Mouse (Mus musculus) monocyte, adult 5-6 weeks (primary cell): ENCODE results near the gene Catip. TPM values are rescaled to one million over a fixed set of nuclear protein-coding genes. Genes with fewer than 3 reads are reported as not detected.

Experiments used
- ATAC-seq: fragments of 153-309, 156-312 bp; replicated peaks from 2 replicates; pipeline ENCODE4 v1.8.0; 2017; ENCODE audit warnings: mild to moderate bottlenecking; ENCODE audit not compliant: low TSS enrichment, insufficient number of reproducible peaks, severe bottlenecking, poor library complexity, low FRiP score
- total RNA-seq: library from RNA; stranded (forward); fragments of 200-1000, 200-491, 200-594 nt; gene quantifications from 3 replicates; pipeline ENCODE4 v1.2.3, GENCODE M21; 2017

Catip gene
- total RNA-seq, 1 experiment from 2014 or later = 3.3 TPM

DNA sequence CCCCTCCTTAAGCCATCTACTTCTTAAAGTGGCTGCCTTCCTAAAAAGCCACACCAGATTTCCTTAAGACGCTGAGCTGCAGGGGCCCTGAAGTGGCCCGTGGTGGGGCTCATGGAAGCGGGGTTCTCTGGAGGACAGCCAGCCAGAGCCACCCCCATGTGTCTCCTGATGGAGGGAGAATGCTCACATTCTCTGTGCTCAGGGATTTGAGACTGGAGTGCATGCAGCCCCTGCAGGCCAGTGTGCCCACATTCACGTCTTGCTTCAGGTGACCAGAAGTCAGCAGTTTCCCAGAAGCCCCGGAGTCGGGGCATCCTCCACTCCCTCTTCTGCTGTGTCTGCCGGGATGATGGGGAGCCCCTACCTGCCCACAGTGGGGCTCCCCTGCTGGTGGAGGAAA is 31.1 kb downstream of the Catip start:
- no peak for ATAC-seq

DNA sequence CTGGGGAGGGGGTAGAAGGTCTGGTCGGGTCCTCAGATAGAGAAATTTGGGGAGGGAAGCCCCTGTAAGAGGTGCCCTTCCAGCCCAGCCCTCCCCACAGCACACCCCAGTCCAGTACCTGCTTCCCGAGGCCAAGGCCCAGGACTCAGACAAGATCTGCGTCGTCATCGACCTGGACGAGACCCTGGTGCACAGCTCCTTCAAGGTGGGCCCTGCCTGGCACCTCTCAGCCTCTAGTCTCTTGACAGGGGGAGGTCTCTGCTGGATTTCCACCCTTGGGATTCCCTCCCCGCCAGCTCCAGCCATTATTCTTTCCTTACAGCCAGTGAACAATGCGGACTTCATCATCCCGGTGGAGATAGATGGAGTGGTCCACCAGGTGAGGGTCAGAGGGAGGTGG is 31.8 kb downstream of the Catip start:
- no peak for ATAC-seq

DNA sequence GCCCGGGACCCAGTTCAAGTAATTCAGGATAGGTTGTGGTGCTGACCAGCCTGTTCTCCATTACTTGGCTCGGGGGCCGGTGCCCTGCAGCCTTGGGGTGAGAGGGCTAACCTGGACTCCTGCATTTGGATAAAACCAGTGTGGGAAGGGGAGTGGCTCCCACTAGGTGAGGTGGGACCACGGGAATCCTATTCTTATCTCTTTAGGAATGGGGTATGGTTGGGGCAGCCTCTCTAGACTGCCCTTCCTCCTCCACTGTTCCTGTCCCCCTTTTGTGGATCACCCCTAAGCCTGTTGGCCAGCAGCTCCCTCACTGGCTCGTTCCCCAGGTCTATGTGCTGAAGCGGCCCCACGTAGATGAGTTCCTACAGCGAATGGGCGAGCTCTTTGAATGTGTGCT is 32.4 kb downstream of the Catip start:
- ATAC-seq = no peak

DNA sequence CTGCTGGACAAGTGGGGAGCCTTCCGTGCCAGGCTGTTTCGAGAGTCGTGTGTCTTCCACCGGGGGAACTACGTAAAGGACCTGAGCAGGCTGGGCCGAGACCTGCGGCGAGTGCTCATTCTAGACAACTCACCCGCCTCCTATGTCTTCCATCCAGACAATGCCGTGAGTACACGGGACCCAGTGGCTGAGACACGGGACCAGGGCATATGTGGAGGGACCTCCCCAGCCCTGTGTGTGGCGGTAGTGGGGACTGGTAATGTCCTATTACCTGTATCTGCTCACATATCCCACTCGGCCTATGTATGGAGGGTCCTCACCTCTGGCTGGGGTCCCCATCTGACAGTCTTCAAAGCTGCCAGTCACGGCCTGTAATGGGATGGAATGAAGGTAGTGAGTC is 33.0 kb downstream of the Catip start:
- no peak for ATAC-seq

DNA sequence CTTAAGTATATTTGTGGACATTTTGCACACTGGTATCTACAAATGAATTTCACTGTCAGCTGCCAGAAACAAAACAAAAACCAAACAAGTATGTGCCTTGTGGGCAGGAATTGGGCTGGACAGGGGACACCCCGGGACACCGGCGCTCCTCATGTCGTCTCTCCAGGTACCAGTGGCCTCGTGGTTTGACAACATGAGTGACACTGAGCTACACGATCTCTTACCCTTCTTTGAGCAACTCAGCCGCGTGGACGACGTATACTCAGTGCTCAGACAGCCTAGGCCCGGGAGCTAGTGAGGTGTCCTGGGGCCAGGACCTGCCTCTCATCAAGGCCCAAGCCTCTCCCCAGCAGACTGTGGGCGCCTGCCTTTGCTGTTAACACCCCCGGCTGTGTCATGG is 33.4 kb downstream of the Catip start:
- ATAC-seq = no peak

DNA sequence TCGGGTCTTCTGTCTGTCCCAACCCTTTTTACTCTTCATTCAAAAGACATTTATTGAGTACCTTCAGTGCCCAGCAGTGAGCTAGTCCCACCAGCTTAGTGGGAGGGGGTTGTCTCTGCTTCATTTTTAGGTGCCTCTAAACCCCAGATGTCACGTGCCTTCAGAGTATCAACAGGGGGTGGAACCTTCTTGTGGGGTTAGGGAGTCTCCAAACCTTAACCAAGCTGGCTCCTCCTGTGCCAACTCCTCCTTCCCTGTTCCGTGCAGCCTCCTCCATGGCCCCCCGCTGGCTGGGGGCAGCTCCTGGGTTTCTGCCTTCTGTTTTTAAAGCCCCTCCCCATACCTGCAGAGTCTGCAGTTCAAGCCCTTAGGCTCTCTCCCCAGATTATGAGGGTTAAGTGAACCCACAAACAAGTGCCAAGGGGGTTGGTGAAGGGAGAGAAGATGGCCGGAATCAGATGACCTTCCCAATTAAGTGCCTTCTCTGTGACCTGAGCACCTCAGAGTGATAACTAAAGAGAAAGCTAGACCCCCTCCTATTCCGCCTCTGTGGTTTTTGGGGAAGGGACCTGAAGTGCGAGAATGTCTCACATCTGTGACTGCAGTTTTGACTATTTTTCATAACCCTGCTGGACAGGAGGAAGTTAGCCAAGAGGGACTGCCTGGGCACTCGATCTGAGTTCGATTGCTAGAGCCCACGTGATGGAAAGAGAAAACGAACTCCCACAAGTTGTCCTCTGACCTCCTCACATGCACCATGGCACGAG is 34.7 kb downstream of the Catip start:
- ATAC-seq = peak; percentile 30

DNA sequence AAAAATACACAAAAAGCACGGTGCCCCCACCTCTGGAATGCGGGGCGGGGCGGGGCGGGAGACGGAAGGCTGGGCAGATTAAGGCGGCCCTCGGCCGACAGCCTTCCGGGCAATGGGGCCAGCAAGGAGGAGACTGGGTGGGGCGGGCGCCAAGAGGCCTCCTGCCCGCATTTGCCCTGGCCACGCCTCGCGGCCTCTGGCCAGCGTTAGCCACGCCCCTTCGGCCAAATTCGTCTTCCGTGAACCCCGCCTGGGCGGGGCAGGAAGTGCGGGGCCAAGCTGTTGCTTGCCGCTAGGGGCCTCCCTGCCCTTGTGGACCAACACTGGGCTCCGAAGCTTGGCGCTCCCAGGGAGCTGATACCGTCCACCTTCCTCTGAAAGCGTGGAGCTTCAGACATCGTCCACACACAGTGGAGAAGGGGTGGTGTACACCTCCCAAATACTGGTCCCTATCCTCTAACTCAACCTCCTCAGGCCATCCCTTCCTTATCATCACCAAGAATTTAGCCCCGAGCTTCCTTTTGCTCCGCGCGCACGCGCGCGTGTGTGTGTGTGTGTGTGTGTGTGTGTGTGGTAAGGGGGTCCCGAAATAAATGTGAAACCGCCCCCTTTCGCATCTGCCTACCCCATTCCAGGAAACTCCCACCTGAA is 35.5 kb downstream of the Catip start:
- ATAC-seq = peak; percentile 77

DNA sequence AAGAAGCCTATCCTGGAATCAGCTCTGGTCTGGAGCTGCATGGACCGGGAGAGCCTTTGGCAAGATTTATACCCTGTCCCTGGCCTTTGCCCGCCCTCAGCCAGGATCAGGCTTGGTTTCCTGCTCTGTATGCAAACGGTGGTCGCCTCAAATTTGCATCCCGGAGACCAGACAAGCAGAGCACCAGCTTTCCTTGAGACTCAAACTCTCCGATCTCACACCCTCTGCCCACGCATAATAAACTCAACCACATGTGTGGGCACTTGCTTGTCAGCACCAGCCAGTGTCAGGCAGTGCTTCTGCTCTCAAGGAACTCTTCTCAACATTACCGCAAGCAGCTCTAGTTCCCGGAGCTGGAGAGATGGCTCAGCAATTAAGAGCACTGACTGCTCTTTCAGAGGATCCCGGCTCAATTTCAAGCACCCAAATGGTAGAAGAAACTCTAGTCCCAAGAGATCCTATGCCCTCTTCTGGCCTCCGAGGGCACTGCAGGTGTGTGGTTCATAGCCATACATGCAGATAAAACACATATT is 36.1 kb downstream of the Catip start:
- 0 out of 2 replicates have a peak, but pooled peaks have one; percentile 7 for ATAC-seq

DNA sequence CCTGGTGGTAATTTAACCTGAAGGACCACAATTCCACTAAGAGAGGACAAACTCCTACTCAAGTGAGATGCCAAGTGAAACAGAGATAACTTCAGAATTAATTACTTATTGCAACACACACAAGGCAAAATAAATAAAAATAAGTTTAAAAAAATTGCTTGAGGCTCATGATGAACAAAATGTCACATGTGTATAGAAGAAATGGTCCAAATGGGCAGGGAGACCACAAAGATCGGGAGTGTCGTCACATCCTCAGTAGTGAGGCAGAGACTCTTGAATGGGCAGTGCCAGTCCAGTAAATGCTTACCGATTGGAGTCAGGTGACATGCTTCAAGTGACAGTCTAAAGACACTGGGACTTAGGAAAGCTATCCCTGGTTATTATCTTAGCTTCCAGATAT is 38.6 kb downstream of the Catip start:
- no peak for ATAC-seq

DNA sequence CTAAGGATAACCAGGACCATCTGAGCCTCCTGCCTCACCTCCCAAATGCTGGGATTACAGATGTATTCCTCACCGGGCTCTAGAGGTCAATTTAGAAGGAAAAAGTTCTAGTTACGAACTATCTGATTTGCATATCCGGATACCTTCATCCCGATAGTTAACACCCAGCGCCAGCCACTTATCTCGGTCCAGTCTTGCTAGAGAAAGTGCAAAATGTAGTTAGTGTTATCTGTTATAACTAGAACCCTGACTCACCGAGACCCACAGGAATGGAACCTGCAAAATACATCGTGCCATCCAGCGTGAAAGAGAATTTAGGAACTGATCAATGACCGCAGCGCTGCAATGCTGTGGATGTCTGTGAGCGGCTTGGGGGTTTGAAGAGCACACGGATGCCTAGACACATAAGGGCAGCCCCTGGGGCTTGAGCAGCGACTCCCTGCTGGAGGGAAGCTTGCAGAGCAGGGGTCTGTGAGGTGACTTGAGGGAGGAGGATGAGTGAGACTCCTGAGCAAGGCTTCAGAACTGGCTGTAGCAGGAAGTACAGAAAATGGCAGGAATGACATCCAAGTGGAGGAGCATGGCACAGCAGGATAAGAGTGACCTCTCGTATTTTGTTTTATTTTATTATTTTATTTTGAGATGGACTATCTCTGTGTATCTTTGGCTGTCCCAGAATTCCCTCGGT is 39.3 kb downstream of the Catip start:
- ATAC-seq = no peak

DNA sequence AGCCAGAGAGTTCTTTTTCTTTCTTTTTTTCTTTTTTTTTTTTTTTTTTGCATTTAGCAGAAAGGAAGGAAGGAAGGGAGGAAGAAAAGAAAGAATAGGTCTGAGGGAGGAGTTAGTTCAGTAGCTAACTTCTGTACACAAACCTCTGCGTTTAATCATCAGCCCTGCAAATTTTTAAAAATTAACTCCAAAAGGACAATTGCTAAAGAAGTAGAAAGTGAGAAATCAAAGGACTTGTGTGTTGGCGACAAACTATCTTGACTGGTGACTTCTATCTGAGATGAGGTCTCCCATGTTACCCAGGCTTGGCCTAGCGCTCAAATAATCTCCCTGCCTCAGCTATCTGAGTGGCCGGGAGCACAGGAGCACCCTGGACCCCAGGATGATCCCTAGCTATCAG is 42.3 kb downstream of the Catip start:
- ATAC-seq = no peak

DNA sequence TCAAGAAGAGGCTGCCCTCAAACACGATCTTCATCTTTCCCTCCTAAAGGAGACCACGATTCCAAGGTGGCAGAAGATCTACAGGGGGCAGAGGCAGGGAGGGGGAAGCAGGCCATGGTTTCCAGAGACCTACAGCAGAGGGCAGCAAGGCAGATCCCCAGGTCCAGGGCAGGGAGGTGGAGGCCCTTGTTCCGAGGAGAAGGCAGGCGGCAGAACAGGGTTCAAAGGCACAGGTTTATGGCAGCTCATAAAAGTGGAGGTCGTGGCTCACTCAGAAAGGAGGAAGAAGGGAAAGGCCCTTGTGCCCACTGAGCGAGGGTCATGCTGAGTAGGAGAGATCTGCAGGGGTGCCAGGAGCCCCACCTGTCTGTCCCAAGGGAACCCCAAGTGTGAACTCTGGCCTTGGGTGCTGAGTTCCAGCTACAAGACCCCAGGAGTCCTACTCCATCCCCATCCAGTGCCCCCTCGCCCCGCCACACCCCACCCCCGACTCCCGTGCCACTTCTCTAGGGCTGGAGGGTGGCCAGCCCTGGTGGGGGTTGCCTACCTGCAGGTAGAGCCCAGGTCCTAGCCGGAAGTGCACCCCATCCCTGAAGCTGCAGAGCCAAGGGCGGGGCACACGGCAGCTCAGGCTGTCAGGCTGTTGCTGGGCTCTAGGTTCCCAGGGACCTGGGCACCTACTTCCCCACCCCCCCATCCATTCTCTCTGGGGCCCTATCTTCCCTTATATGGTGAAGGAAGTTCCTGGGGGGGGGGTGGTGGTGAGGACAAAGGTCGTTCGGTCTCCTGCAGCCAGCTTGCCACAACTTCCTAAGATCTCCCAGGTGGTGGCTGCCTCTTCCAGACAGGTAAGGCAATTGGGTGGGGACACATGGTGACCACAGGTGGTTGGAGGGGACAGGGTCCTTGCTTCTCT is 46.9 kb downstream of the Catip start, which contains the start of gene Vil1:
Vil1 (plus strand) TSS at position 788 of the 916 bp plus-strand sequence.
- ATAC-seq = no peak

DNA sequence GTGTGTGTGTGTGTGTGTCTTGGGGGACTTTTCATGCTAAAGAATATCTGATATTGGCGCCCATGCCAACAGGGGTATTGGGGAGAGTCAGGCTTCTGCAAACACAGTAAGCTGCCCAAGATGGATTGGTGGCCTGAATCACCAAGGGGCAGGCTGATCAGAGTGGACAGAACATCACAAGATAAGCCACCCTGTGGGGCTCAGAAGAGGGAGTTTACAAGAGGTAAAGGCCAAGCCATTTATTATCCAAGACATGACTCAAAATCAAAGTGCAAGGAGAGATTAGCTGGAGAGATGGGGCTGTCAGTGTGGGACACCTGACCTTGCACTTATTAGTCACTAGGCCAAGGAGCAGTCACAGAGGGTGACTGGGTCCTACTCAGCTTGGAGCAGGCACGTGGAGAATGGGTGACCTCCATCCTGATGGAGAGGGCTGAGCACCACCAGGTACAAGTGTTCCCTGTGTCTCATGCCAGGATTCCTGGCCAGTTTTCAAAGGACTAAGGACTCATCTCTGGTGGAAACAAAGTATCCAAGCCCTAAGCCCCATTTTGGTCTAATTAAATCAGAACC is 49.9 kb downstream of the Catip start:
- ATAC-seq = no peak

DNA sequence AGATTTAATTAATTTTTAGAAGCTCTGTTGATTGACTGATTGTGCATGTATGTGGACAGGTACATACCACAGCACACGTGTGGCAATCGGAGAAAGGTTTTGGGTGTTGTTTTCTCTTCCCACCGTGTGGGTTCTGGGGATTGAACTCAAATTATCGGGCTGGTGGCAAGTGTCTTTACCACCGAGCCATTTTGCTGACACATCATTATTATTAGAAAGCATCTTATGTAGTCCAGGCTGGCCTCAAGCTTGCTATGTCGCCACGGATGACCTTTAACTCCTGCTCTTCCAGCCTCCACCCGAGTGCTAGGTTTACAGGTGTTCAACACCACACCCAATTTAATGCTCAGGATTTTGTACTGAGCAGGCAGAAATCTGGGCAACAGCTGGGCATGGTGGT is 50.8 kb downstream of the Catip start:
- ATAC-seq = no peak

DNA sequence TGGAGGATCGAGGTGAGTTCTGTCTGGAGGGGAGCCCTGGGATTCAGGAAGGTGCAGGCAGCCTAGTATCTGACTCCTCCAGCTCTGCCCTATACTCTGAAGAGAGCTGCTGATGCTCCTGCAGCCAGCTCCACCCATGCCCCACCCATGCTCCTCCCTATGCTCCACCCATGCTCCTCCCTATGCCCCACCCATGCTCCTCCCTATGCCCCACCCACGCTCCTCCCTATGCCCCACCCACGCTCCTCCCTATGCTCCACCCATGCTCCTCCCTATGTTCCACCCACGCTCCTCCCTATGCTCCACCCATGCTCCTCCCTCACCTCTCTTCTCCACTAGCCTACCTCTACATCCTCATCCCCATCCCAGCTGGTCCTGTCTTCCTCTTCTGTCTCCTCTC is 53.2 kb downstream of the Catip start:
- no peak for ATAC-seq
